Mouse (Mus musculus): ENCODE measurements around the gene Ankub1.

The Ankub1 gene

DNA sequence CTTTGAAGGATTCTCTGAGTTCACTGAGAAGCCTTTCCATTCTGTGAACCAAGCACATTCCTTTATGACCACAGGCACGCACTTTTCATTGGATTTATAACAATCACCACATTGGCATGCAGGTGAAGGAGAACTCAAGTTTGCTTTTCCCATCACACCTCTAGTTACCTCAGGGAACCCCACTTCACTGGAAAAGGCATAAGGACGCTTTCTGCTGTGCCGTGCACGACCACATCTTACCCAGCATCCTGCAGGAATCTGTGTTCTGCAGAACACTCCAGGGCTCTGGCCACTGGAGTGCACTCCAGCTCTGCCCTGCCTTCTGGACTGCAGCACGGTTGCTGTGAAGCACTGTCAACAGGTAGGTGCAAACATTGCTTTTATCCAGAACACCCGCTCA is 55.0 kb downstream of the Ankub1 start:
- no peak for DNase-seq (ENCODE audit: low spot score in 2 of 2)

DNA sequence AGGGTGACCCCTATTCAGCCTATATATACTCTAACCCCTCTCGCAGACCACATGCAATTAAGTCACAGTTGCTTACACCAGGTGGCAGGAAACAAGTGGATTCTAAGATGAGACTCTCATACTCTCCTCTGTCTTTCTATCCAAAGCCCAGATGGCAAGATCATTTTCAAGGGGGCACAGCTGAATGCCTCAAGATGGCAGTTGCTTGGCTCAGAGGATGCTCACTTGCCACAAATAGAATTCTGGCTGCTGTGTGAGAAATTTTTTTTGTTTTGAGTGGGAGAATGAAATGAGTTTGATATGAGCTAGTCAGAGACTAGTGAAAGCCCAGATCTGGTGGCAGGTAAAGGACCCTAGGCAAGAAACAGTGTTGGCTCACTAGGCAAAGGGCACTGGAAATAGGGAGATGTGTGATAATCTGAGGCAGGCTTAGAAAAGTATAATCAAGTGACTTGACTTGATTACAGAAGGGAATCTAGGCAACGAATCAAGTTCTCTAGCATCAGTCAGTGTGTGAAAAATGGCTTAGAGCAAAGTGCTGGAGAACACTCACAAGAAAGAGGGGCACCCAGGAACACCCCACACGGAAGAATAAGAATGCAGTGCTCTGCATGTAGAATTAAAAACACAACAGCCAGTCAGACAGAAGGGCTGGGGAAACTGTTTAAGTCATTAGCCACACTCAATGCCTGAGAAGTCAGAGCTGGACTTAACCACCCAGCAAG is 57.7 kb downstream of the Ankub1 start:
- peak; percentile 12 to 56 for DNase-seq (ENCODE audit: low spot score in 2 of 2)

DNA sequence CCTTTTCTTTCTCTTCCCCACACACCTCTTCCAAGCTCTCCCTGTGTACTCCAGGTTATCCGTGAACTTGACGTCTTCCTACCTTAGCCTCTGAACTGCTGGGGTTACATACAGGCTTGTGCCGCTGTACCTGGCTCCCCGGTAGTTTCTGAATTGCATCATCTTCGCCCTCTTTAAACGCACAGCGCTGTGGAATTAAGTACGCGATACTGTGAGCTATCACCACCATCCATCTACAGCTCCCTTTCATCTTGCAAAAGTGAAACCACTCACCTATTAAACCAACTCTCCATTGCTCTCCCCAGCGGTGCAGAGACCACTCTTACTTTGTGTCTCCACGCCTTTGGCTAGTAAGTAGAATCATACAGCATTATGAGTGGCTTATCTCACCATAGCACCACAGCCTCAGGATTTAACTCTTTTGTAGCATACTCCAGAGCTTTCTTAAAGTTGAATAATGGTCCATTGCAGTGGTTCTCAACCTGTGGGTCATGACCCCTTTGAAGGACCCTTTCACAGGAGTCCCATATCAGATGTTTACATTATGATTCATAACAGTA is 65.6 kb downstream of the Ankub1 start:
- no peak for DNase-seq (ENCODE audit: low spot score in 2 of 2)

DNA sequence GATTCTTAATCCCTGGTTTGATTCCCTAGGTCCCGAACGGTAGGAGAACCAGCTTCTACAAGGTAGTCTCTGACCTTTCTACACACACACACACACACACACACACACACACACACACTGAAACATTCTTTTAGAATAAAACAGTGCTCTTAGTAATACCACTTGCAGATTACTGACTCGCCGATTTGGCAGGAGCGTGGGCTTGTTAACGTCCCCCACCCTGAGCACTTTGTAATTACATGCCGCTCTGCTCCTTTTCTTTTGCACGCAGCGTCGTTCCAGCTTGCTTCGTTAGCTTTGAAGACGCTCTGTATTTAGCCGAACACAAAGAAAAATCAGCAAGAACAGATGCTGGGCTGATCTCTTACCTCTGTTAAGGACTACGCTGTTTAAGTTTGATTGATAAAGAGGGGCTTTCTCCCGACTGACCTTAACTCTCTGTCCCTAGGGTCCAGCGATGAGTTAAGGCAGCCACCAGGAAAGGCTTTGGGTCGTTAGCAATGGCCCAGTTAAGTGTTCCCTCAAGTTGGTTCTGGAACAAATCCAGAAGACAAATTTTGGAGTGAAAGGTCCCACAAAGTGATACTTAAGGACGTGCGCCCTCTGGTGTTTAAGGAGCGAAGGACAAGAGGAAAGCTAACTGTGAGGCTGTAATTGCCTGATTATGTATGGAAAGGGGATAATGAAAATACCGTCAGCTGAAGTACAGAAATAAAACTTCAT is 67.2 kb downstream of the Ankub1 start:
- DNase-seq (ENCODE audit: low spot score in 2 of 2): peak; percentile 68 to 81

DNA sequence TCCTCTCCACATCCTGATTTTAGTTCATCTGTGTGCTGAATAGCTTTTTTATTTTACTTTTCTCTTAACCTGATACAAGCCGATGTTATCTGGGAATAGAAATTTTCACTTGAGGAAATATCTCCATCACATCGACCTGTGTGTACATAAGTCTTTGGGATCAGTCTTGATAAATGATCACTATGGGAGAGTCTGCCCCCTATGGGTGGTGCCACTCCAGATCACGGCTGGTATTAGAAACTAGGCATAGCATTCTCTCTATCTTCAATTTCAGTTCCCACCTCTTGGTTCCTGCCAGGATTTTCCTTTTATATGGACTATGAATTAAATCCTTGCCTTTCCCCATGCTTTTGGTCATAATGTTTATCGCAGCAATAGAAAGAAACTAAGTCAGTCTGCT is 72.9 kb downstream of the Ankub1 start:
- DNase-seq (ENCODE audit: low spot score in 2 of 2): no peak

DNA sequence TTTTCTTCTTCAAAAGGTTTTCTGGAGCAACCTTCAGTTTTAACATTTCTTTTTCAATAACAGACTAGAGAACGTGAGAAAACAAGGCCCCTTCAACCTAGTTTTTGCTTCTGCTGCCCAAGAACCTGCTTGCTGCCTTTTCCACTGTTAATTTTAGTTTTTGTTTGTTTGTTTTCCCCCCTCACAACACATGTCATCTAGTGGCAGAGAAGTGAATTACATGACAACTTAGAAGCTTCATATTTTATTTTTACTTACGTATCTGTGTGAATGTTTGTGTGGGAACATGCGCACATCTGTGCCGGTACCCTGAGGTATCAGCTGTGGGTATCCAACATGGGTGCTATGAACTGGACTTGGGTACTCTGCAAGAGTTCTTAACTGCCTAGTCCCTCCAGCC is 76.9 kb downstream of the Ankub1 start:
- no peak for DNase-seq (ENCODE audit: low spot score in 2 of 2)

DNA sequence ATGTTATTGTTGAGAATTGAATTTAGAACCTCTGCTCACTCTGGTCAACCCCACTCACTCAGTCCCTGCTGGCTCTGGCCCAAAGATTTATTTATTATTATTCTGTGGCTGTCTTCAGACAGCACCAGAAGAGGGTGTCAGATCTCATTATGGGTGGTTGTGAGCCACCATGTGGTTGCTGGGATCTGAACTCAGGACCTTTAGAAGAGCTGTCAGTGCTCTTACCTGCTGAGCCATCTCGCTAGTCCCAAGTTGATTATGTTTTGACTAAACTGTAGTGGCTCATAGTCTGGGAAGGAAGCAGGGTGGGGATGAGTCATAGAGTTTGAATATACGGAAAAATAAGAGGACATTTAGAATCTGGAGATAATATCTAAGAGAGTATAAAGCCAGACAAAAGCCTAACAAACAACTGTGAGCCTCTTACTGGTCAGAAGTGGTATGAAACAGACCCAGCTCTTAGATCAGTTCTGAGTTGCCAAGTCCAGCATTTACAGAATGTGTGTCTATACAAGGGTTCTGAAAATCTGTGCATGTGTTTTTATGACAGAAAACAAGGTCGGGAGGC is 80.1 kb downstream of the Ankub1 start:
- no peak for DNase-seq (ENCODE audit: low spot score in 2 of 2)

DNA sequence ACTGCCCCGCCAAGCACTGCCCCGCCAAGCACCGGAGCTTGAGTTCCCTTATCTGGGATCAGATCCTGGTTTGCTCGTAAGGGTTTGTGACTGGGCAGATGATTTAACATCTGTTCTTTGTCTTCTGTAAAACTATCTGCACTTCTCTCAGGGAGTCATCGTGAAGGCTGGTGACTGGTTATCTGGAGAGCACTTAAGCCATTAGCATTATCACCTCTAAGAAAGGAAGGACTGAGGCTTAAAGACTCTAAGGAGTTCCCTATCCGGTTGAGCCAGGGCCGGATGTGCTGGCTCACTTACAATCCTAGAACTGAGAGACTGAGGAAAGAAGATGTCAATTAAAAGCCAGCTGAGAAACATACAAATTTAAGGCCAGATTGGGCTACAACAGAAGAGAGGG is 80.8 kb downstream of the Ankub1 start:
- no peak for DNase-seq (ENCODE audit: low spot score in 2 of 2)

Measured in frontal cortex, postnatal 36 days (tissue).